Mouse (Mus musculus): ENCODE results near the gene Zfp672. TPM values are rescaled to one million over a fixed set of nuclear protein-coding genes. Genes with fewer than 3 reads are reported as not detected.
"Not testable (repeated sequence)": the region's sequence is repeated elsewhere in the genome, so short reads cannot be mapped to it uniquely, and the experiment has no call there.

The Zfp672 gene
- total RNA-seq, 2 experiments from 2014 or later = 43.1 to 44.6 TPM

- Histone ChIP-seq H3K27ac (peak overlapping the region; percentile 98), H3K4me3 (peak overlapping the region; percentile 93)
- intact Hi-C loops (cut with DNase I) = loop anchor here (10.0 kb wide), 1 partner anchor 218 kb away; the partner anchor contains the start of gene Cnot8
- DNase-seq = peak; percentile 99
- TF ChIP-seq CTCF (IDR thresholded peaks at IDR 0.05) = no peak
Observed at GRCm38 (mm10) chr11:58322824-58323569, 7.1 kb downstream of the Zfp672 start.

GRCm38 (mm10) chr11:58316768-58317390 lies 13.3 kb downstream of the Zfp672 start:
- H3K27ac ChIP-seq = no peak overlapping the region
- DNase-seq = no peak
- intact Hi-C loops (cut with DNase I) = no loop called here
- TF ChIP-seq CTCF (IDR thresholded peaks at IDR 0.05) = no peak
- H3K4me3 ChIP-seq = no peak overlapping the region

- no peak overlapping the region for H3K4me3 ChIP-seq
- intact Hi-C loops (cut with DNase I) = no loop called here
- no peak overlapping the region for H3K27ac ChIP-seq
- DNase-seq = no peak
- no peak for TF ChIP-seq CTCF (IDR thresholded peaks at IDR 0.05)
Observed at GRCm38 (mm10) chr11:58316344-58316743, 13.8 kb downstream of the Zfp672 start.

GRCm38 (mm10) chr11:58315536-58316168 lies 14.5 kb downstream of the Zfp672 start:
- H3K27ac ChIP-seq = no peak overlapping the region
- TF ChIP-seq CTCF (IDR thresholded peaks at IDR 0.05) = no peak
- H3K4me3 ChIP-seq = no peak overlapping the region
- intact Hi-C loops (cut with DNase I) = no loop called here
- DNase-seq = no peak

- DNase-seq = no peak
- no peak overlapping the region for H3K27ac ChIP-seq
- no peak overlapping the region for H3K4me3 ChIP-seq
- no peak for TF ChIP-seq CTCF (IDR thresholded peaks at IDR 0.05)
- intact Hi-C loops (cut with DNase I) = no loop called here
Observed at GRCm38 (mm10) chr11:58314069-58314468, 16.1 kb downstream of the Zfp672 start.

- TF ChIP-seq CTCF (IDR thresholded peaks at IDR 0.05) = no peak
- DNase-seq = no peak
- intact Hi-C loops (cut with DNase I) = no loop called here
Observed at GRCm38 (mm10) chr11:58308661-58309060, 21.5 kb downstream of the Zfp672 start.

GRCm38 (mm10) chr11:58307411-58308080 lies 22.6 kb downstream of the Zfp672 start:
- peak; percentile 16; the same call in 1 of the 2 replicates for TF ChIP-seq CTCF (IDR thresholded peaks at IDR 0.05)
- Histone ChIP-seq H3K27ac (peak overlapping the region; percentile 82), H3K4me3 (peak overlapping the region; percentile 80)
- DNase-seq = peak; percentile 71
- intact Hi-C loops (cut with DNase I) = loop anchor here (2.0 kb wide), 1 partner anchor 299 kb away; the partner anchor contains the start of gene Larp1

More at GRCm38 (mm10) chr11:58308661-58309060, 21.5 kb downstream of the Zfp672 start:
- no peak overlapping the region for H3K4me3 ChIP-seq
- H3K27ac ChIP-seq = no peak overlapping the region

GRCm38 (mm10) chr11:58306860-58307308 lies 23.3 kb downstream of the Zfp672 start, which contains the start of gene Zfp692:
Gene Zfp692 (plus strand): TSS chr11:58307069.
- intact Hi-C loops (cut with DNase I) = loop anchor here (2.0 kb wide), 1 partner anchor 298 kb away; the partner anchor contains the start of gene Larp1
- H3K4me3 ChIP-seq = peak within 1 kb of the TSS; percentile 80
- peak within 1 kb of the TSS; percentile 82 for H3K27ac ChIP-seq
- DNase-seq = peak; percentile 97
- TF ChIP-seq CTCF (IDR thresholded peaks at IDR 0.05) = no peak

- intact Hi-C loops (cut with DNase I); DNase-seq; H3K27ac ChIP-seq; H3K4me3 ChIP-seq: not testable (repeated sequence)
Observed at GRCm38 (mm10) chr11:58305299-58305698, 24.8 kb downstream of the Zfp672 start.

- DNase-seq = no peak
- intact Hi-C loops (cut with DNase I) = loop anchor here (2.0 to 5.0 kb wide), 2 partner anchors 76 to 133 kb away; partner anchors contain the start of gene Mrpl22
- no peak for TF ChIP-seq CTCF (IDR thresholded peaks at IDR 0.05)
- Histone ChIP-seq H3K27ac (peak overlapping the region; percentile 89; the same call in 1 of the 2 replicates), H3K4me3 (peak overlapping the region; percentile 87)
Observed at GRCm38 (mm10) chr11:58303594-58303993, 26.5 kb downstream of the Zfp672 start.

GRCm38 (mm10) chr11:58302774-58303445 lies 27.2 kb downstream of the Zfp672 start:
- no peak for DNase-seq
- peak overlapping the region; percentile 87 for H3K4me3 ChIP-seq
- intact Hi-C loops (cut with DNase I) = loop anchor here (1.0 to 5.0 kb wide), 3 partner anchors 27 to 132 kb away; partner anchors contain the start of genes Mrpl22, Sh3bp5l and Zfp672
- no peak for TF ChIP-seq CTCF (IDR thresholded peaks at IDR 0.05)
- H3K27ac ChIP-seq = peak overlapping the region; percentile 89
